Mouse (Mus musculus) limb, embryonic 10.5 days (tissue): ENCODE measurements at regions not wholly inside any gene's neighbourhood (a gene's known extent, or its start where the extent isn't known, plus 50 kb on each side); places are given as distances from the start of the nearest gene placed in this dataset.

Experiments used
- DNase-seq: peaks from one replicate; pipeline ENCODE4 v3.0.0-alpha.2; 2017; ENCODE audit warnings: low spot score
- H3K27ac ChIP-seq: fragments of 300-500 bp; sonication (generic); 2 replicates; pipeline ENCODE4 v1.5.1; 2016; ENCODE audit warnings: mild to moderate bottlenecking
- H3K27me3 ChIP-seq: fragments of 300-500 bp; sonication (generic); 2 replicates; pipeline ENCODE4 v1.6.1; 2016; ENCODE audit warnings: low read depth, mild to moderate bottlenecking; ENCODE audit not compliant: poor library complexity, severe bottlenecking
- H3K36me3 ChIP-seq: fragments of 300-500 bp; sonication (generic); 2 replicates; pipeline ENCODE4 v1.6.1; 2016; ENCODE audit warnings: mild to moderate bottlenecking, moderate library complexity
- H3K4me1 ChIP-seq: fragments of 300-500 bp; sonication (generic); 2 replicates; pipeline ENCODE4 v1.6.1; 2016
- H3K4me3 ChIP-seq: fragments of 300-500 bp; sonication (generic); 2 replicates; pipeline ENCODE4 v1.5.1; 2016; ENCODE audit warnings: mild to moderate bottlenecking, moderate library complexity
- H3K9me3 ChIP-seq: fragments of 300-500 bp; sonication (generic); replicated peaks from 2 replicates; pipeline ENCODE4 v1.6.1; 2016; ENCODE audit warnings: mild to moderate bottlenecking
- WGBS: fragments of 180-500 bp; shearing (Covaris S2); methylation state at CpG from one replicate; pipeline ENCODE4 v1.1.7; 2016; 5-methylcytosine and 5-hydroxymethylcytosine counted together

GRCm38 (mm10) chr12:26817866-26818265, 348.9 kb downstream of the Cmpk2 start:
- H3K4me1 ChIP-seq: peaks cover 42% of the 10 kb centered on the region
- 0 out of 2 replicates have a peak overlapping the region, but pooled peaks have one; percentile 56 for H3K27ac ChIP-seq
- H3K9me3 ChIP-seq: no peaks in the 10 kb centered on the region
- no peak for DNase-seq
- no peaks in the 10 kb centered on the region for H3K36me3 ChIP-seq
- 92% methylated on average over 3 of the region's 3 CpGs for WGBS
- H3K27me3 ChIP-seq: no peaks in the 10 kb centered on the region
- no peak overlapping the region for H3K4me3 ChIP-seq

DNA sequence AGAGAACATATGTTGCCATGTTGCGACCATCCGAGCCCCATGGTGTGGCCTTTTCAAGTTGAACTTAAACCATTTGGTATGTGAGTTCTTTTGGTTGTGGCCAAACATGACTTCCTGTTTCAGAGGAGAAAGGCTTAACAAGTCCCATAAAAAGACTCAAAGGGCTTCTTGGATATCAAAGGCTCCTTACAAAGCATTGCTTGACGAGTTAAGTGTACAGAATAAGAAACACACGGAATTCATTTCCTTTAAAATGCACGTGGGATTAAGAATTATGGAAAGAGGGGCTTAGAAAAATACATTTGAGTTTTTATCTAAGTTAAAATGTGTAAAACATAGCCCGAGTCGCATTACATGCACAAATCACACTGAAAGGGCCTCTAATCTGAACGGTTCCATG, 346.8 kb downstream of the Cmpk2 start:
- peaks cover 44% of the 10 kb centered on the region for H3K4me1 ChIP-seq
- 42% methylated on average over 8 of the region's 8 CpGs for WGBS

GRCm38 (mm10) chr12:26810565-26811177, 341.7 kb downstream of the Cmpk2 start:
- WGBS: 60% methylated on average over 5 of the region's 5 CpGs
- H3K27ac ChIP-seq: peak overlapping the region; percentile 37; the same call in 1 of the 2 replicates

More for the DNA sequence above, 346.8 kb downstream of the Cmpk2 start:
- H3K36me3 ChIP-seq: no peaks in the 10 kb centered on the region
- no peak overlapping the region for H3K4me3 ChIP-seq
- no peaks in the 10 kb centered on the region for H3K27me3 ChIP-seq
- H3K9me3 ChIP-seq: no peaks in the 10 kb centered on the region
- peak overlapping the region; percentile 61 for H3K27ac ChIP-seq
- DNase-seq: no peak

GRCm38 (mm10) chr12:26809670-26810069, 340.7 kb downstream of the Cmpk2 start:
- Histone ChIP-seq H3K27ac (peak overlapping the region; percentile 14; the same call in 1 of the 2 replicates), H3K4me1 (peaks cover 31% of the 10 kb centered on the region), H3K9me3 (no peaks in the 10 kb centered on the region), H3K4me3 (no peak overlapping the region), H3K27me3 (no peaks in the 10 kb centered on the region), H3K36me3 (no peaks in the 10 kb centered on the region)
- DNase-seq: no peak
- WGBS: 7% methylated on average over 4 of the region's 4 CpGs

More at GRCm38 (mm10) chr12:26810565-26811177, 341.7 kb downstream of the Cmpk2 start:
- Histone ChIP-seq H3K36me3 (no peaks in the 10 kb centered on the region), H3K27me3 (no peaks in the 10 kb centered on the region), H3K9me3 (no peaks in the 10 kb centered on the region), H3K4me1 (peaks cover 40% of the 10 kb centered on the region), H3K4me3 (no peak overlapping the region)
- no peak for DNase-seq

- H3K4me1 ChIP-seq: no peaks in the 10 kb centered on the region
- 90% methylated on average over 5 of the region's 5 CpGs for WGBS
Observed at GRCm38 (mm10) chr12:26802542-26802941, 333.5 kb downstream of the Cmpk2 start.

DNA sequence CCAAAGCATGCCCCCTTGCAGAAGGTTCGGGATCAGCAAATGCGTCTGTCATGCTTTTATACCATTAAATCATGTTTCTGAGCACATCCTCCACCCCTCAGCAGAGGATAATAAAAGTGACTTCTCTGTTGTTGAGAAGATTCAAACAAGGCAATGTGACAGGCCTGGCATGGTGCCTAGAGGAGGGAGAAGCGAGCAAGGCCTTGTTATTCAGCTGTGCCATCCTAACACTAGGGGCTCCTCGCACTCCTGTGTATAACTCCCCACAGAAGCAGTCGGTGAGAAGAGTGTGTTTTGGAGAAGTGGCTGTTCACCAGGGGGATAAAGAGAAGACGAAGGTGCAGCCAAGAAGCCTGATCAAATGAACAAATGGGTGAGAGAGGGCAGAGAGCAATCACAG, 330.3 kb downstream of the Cmpk2 start:
- H3K27ac ChIP-seq: no peak overlapping the region
- WGBS: 86% methylated on average over 6 of the region's 6 CpGs
- H3K4me1 ChIP-seq: peaks cover 6% of the 10 kb centered on the region; the same call in 1 of the 2 replicates
- H3K9me3 ChIP-seq: no peaks in the 10 kb centered on the region
- no peak overlapping the region for H3K4me3 ChIP-seq
- no peaks in the 10 kb centered on the region for H3K36me3 ChIP-seq
- no peaks in the 10 kb centered on the region for H3K27me3 ChIP-seq
- DNase-seq: peak; percentile 7

More at GRCm38 (mm10) chr12:26802542-26802941, 333.5 kb downstream of the Cmpk2 start:
- H3K4me3 ChIP-seq: no peak overlapping the region
- DNase-seq: peak; percentile 26
- H3K27me3 ChIP-seq: no peaks in the 10 kb centered on the region
- no peaks in the 10 kb centered on the region for H3K36me3 ChIP-seq
- no peak overlapping the region for H3K27ac ChIP-seq
- H3K9me3 ChIP-seq: no peaks in the 10 kb centered on the region

- Histone ChIP-seq H3K36me3 (no peaks in the 10 kb centered on the region), H3K27me3 (no peaks in the 10 kb centered on the region), H3K27ac (no peak overlapping the region), H3K4me3 (no peak overlapping the region), H3K4me1 (peaks cover 6% of the 10 kb centered on the region; the same call in 1 of the 2 replicates), H3K9me3 (no peaks in the 10 kb centered on the region)
- 85% methylated on average over 2 of the region's 2 CpGs for WGBS
- DNase-seq: no peak
Observed at GRCm38 (mm10) chr12:26796367-26796766, 327.4 kb downstream of the Cmpk2 start.

DNA sequence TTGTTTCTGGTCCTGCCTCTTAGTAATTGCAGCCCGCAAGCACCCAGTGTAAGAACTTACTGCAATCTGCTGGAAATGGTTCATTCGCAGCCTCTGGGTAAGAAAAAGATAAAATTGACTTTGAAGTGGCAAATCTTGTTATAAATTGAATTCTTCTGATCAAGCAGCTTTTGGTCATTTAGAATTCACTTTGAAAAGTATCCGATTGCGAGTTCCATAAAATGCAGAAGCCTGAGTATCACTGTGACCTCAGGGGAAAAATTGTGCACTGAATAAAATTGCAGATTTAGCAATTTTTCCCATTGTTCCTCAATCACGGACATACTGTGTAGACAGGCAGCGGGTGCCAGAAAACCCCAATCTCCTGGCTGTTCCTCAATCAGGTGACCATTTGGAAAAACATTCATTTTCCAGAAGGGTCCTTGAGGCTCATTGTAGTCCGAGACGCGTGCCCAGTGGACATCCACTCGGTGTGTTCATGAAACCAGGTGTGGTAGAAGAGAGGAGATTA, 320.4 kb downstream of the Cmpk2 start:
- no peak for DNase-seq
- Histone ChIP-seq H3K27ac (no peak overlapping the region), H3K36me3 (no peaks in the 10 kb centered on the region), H3K4me3 (no peak overlapping the region), H3K27me3 (no peaks in the 10 kb centered on the region), H3K4me1 (0 out of 2 replicates have a peak, but pooled peaks cover 2% of the 10 kb centered on the region), H3K9me3 (no peaks in the 10 kb centered on the region)
- 90% methylated on average over 10 of the region's 10 CpGs for WGBS

- 0 out of 2 replicates have a peak, but pooled peaks cover 2% of the 10 kb centered on the region for H3K4me1 ChIP-seq
- no peaks in the 10 kb centered on the region for H3K36me3 ChIP-seq
- no peaks in the 10 kb centered on the region for H3K9me3 ChIP-seq
- no peak overlapping the region for H3K4me3 ChIP-seq
- 80% methylated on average over 2 of the region's 2 CpGs for WGBS
- H3K27me3 ChIP-seq: no peaks in the 10 kb centered on the region
- H3K27ac ChIP-seq: no peak overlapping the region
- no peak for DNase-seq
Observed at GRCm38 (mm10) chr12:26785550-26785949, 316.5 kb downstream of the Cmpk2 start.

DNA sequence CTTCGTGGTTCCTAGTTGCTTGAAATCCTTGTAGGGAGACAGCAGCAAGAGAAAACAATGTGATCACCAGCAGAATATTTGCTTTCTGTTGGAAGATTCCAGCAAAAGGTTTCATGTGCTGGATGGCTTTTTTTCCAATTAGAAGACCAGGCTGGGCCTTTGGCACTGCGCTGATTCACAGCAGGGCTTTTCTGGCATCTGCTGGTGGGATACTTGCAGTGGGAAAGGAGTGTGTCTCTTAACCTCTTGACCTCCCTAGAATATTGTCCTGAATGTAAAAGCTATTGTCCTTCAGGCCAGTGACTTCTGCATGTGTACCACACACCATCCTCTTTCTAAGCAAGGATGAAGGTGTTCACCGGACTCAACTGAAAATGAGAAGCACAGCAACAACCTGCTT, 315.4 kb downstream of the Cmpk2 start:
- DNase-seq: no peak
- no peaks in the 10 kb centered on the region for H3K36me3 ChIP-seq
- 92% methylated on average over 3 of the region's 3 CpGs for WGBS
- no peaks in the 10 kb centered on the region for H3K27me3 ChIP-seq
- no peak overlapping the region for H3K4me3 ChIP-seq
- no peaks in the 10 kb centered on the region for H3K4me1 ChIP-seq
- H3K9me3 ChIP-seq: no peaks in the 10 kb centered on the region
- H3K27ac ChIP-seq: no peak overlapping the region

DNA sequence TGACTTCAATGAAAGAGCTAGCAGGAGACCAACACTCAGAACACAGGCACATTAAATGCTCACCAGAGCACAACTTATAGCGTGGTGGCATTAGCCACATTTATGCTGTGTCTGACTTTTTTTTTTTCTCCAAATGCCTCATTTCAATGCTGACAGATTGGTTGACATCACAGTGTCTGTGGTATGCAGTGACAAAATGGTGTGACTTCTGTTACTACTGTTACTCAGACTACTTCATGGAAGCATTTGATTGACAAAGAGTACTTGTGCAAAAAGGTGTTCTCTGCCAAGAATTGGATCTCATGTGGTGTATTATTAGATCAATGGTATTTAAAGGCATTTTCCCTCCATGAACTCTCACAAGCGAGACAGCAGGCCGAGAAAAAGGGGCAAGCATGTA, 314.8 kb downstream of the Cmpk2 start:
- no peak for DNase-seq
- no peaks in the 10 kb centered on the region for H3K9me3 ChIP-seq
- no peaks in the 10 kb centered on the region for H3K4me1 ChIP-seq
- 92% methylated on average over 3 of the region's 3 CpGs for WGBS
- no peaks in the 10 kb centered on the region for H3K27me3 ChIP-seq
- H3K36me3 ChIP-seq: no peaks in the 10 kb centered on the region
- H3K4me3 ChIP-seq: no peak overlapping the region
- no peak overlapping the region for H3K27ac ChIP-seq

DNA sequence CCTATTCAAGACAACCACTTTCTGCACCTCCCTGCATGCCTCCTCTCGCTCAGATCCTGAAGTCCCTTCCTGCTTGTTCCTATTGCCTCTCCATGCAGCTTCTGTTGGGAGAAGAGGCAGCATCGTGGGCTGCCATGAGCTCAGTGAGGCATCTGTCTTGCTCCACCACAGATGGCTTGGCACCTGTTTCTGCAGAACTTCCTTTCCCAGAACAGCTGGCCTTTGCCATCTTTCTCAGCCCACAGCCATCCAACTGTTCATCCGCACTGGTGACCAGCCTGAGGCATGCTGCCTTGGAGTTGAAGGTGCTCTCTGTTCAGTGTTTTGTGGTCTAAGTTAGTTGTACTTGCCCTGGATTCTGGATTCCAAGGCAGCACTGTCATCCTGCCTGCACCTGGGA, 312.5 kb downstream of the Cmpk2 start:
- Histone ChIP-seq H3K36me3 (no peaks in the 10 kb centered on the region), H3K27ac (peak overlapping the region; percentile 15; the same call in 1 of the 2 replicates), H3K9me3 (no peaks in the 10 kb centered on the region), H3K27me3 (no peaks in the 10 kb centered on the region), H3K4me3 (no peak overlapping the region), H3K4me1 (no peaks in the 10 kb centered on the region)
- WGBS: 90% methylated on average over 3 of the region's 3 CpGs
- DNase-seq: no peak

DNA sequence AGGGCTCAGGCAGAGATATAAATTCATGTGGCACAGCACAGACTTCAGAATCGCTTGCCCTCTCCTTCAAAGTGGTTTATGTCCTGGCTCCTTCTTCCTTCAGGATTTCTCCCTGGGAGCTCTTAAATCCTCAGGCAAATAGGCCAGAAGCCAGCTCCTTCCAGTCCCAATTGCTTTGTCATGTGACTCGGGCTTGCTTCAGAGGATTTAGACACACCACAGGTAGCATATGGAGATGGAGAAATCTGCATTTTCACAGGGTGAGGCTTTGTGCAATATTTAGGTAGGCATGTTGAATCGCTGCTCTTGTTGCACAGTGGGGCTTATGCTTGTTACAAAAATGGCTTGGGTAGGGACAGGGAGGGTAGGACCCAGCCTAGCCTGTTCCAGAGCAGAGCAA, 309.8 kb downstream of the Cmpk2 start:
- H3K4me3 ChIP-seq: no peak overlapping the region
- H3K4me1 ChIP-seq: no peaks in the 10 kb centered on the region
- no peaks in the 10 kb centered on the region for H3K9me3 ChIP-seq
- no peaks in the 10 kb centered on the region for H3K36me3 ChIP-seq
- no peak for DNase-seq
- no peak overlapping the region; the same call in 1 of the 2 replicates for H3K27ac ChIP-seq
- no peaks in the 10 kb centered on the region for H3K27me3 ChIP-seq
- 59% methylated on average over 3 of the region's 3 CpGs for WGBS
